Mouse (Mus musculus) ES-Bruce4 (cell line): ENCODE results near the gene Cycs. TPM values are rescaled to one million over a fixed set of nuclear protein-coding genes. Genes with fewer than 3 reads are reported as not detected.

Experiments used
- H3K27ac ChIP-seq: 2 replicates; pipeline ENCODE4 v1.5.1; 2012; ENCODE audit warnings: low read length, inconsistent platforms; ENCODE audit not compliant: insufficient read depth
- H3K27me3 ChIP-seq: 2 replicates; pipeline ENCODE4 v1.6.1; 2012; ENCODE audit warnings: mild to moderate bottlenecking, low read length, inconsistent platforms; ENCODE audit not compliant: control insufficient read depth, poor library complexity, insufficient read depth, severe bottlenecking
- H3K36me3 ChIP-seq: 2 replicates; pipeline ENCODE4 v1.6.1; 2012; ENCODE audit warnings: inconsistent platforms, mild to moderate bottlenecking, low read length, moderate library complexity; ENCODE audit not compliant: control insufficient read depth, poor library complexity, insufficient read depth, severe bottlenecking
- H3K4me1 ChIP-seq: one replicate; pipeline ENCODE4 v1.8.1; 2011; ENCODE audit warnings: low read length; ENCODE audit not compliant: control insufficient read depth, insufficient read depth
- H3K4me3 ChIP-seq: 2 replicates; pipeline ENCODE4 v1.5.1; 2011; ENCODE audit warnings: low read depth, mild to moderate bottlenecking, low read length
- H3K9ac ChIP-seq: 2 replicates; pipeline ENCODE4 v1.6.1; 2012; ENCODE audit warnings: low read depth, mild to moderate bottlenecking, inconsistent platforms; ENCODE audit not compliant: poor library complexity, severe bottlenecking
- H3K9me3 ChIP-seq: replicated peaks from 2 replicates; pipeline ENCODE4 v1.6.1; 2012; ENCODE audit warnings: mild to moderate bottlenecking, low read length, inconsistent platforms; ENCODE audit not compliant: control insufficient read depth, poor library complexity, insufficient read depth, severe bottlenecking
- CTCF ChIP-seq: IDR thresholded peaks from one replicate; pipeline ENCODE4 v1.8.1; 2011; ENCODE audit warnings: low read depth, low read length
- EP300 ChIP-seq: IDR thresholded peaks from 2 replicates; pipeline ENCODE4 v1.6.1; 2011; ENCODE audit warnings: low read depth, low read length; ENCODE audit not compliant: insufficient read depth
- POLR2A ChIP-seq: IDR thresholded peaks from one replicate; pipeline ENCODE4 v1.8.1; 2011; ENCODE audit warnings: low read length; ENCODE audit not compliant: insufficient read depth
- polyA plus RNA-seq: library from polyadenylated mRNA; stranded (reverse); fragments of >200 nt; gene quantifications from 2 replicates; pipeline ENCODE4 v1.2.4, GENCODE M21; 2011; ENCODE audit warnings: low read depth; ENCODE audit not compliant: missing spikeins, insufficient read depth, insufficient read length

Gene Cycs
- 11.9 and 14.7 TPM in 2 replicates for polyA plus RNA-seq

- no peaks in the 10 kb centered on the region for H3K4me1 ChIP-seq
Measured at GRCm38 (mm10) chr6:50566141-50566996, at the start of gene Cycs. TSS of gene Cycs (minus strand) at chr6:50566538.

GRCm38 (mm10) chr6:50601620-50602019 lies 35.3 kb upstream of the Cycs start:
- H3K27ac ChIP-seq = no peak overlapping the region
- no peaks in the 10 kb centered on the region for H3K4me1 ChIP-seq
- TF ChIP-seq POLR2A (no peak), CTCF (peak; percentile 98)
- no peak overlapping the region for H3K4me3 ChIP-seq
- no peak overlapping the region for H3K9ac ChIP-seq
- peaks cover 6% of the 10 kb centered on the region for H3K27me3 ChIP-seq
- no peaks in the 10 kb centered on the region for H3K9me3 ChIP-seq
- no peaks in the 10 kb centered on the region for H3K36me3 ChIP-seq

More at GRCm38 (mm10) chr6:50566141-50566996, at the start of gene Cycs:
- peak; percentile 46 for TF ChIP-seq POLR2A
- TF ChIP-seq CTCF = no peak
- TF ChIP-seq EP300 = 0 out of 2 replicates have a peak, but pooled peaks have one; percentile 23
- H3K36me3 ChIP-seq = peaks cover 9% of the 10 kb centered on the region
- H3K9me3 ChIP-seq = no peaks in the 10 kb centered on the region
- peak within 1 kb of the TSS; percentile 9 for H3K27ac ChIP-seq
- peak within 1 kb of the TSS; percentile 76 for H3K9ac ChIP-seq
- H3K4me3 ChIP-seq = peak within 1 kb of the TSS; percentile 99
- H3K27me3 ChIP-seq = no peaks in the 10 kb centered on the region

GRCm38 (mm10) chr6:50598560-50598959 lies 32.2 kb upstream of the Cycs start:
- Histone ChIP-seq H3K4me1 (no peaks in the 10 kb centered on the region), H3K9me3 (peaks cover 9% of the 10 kb centered on the region; the same call in 1 of the 2 replicates), H3K9ac (no peak overlapping the region), H3K36me3 (no peaks in the 10 kb centered on the region), H3K27ac (no peak overlapping the region), H3K27me3 (peaks cover 14% of the 10 kb centered on the region), H3K4me3 (no peak overlapping the region)
- TF ChIP-seq POLR2A = no peak
- no peak for TF ChIP-seq EP300
- TF ChIP-seq CTCF = no peak

GRCm38 (mm10) chr6:50596301-50597211 lies 30.2 kb upstream of the Cycs start, which contains the start of gene 4921507P07Rik:
TSS of gene 4921507P07Rik (minus strand) at chr6:50596632.
- Histone ChIP-seq H3K4me3 (peak within 1 kb of the TSS; percentile 70), H3K27me3 (peaks cover 14% of the 10 kb centered on the region), H3K27ac (no peak within 1 kb of the TSS), H3K9me3 (peaks cover 9% of the 10 kb centered on the region; the same call in 1 of the 2 replicates), H3K9ac (peak within 1 kb of the TSS; percentile 81), H3K36me3 (no peaks in the 10 kb centered on the region), H3K4me1 (no peaks in the 10 kb centered on the region)
- TF ChIP-seq POLR2A (no peak), CTCF (peak; percentile 78)

GRCm38 (mm10) chr6:50594372-50594771 lies 28.0 kb upstream of the Cycs start:
- H3K9ac ChIP-seq = no peak overlapping the region
- no peaks in the 10 kb centered on the region for H3K4me1 ChIP-seq
- H3K9me3 ChIP-seq = peaks cover 9% of the 10 kb centered on the region; the same call in 1 of the 2 replicates
- H3K36me3 ChIP-seq = no peaks in the 10 kb centered on the region
- H3K27me3 ChIP-seq = peaks cover 13% of the 10 kb centered on the region
- no peak overlapping the region for H3K27ac ChIP-seq
- H3K4me3 ChIP-seq = no peak overlapping the region
- TF ChIP-seq CTCF = no peak
- TF ChIP-seq EP300 = no peak
- TF ChIP-seq POLR2A = no peak
